Mouse (Mus musculus) mesoderm, embryonic 11.5 days (tissue): ENCODE measurements around the gene Trmt10c.
"Not testable (repeated sequence)": the region's sequence is repeated elsewhere in the genome, so short reads cannot be mapped to it uniquely, and the experiment has no call there.

Experiments used
- DNase-seq: peaks from one replicate; pipeline ENCODE4 v3.0.0-alpha.2; 2012; ENCODE audit warnings: low read depth, low spot score

Trmt10c gene

GRCm38 (mm10) chr16:56048038-56048437 is 10.4 kb upstream of the Trmt10c start, which contains the start of gene Senp7:
TSS of gene Senp7 (plus strand) at chr16:56048338.
- not testable (repeated sequence) for DNase-seq

- DNase-seq: no peak
Observed at GRCm38 (mm10) chr16:56038090-56038489, 471 bp upstream of the Trmt10c start.

- DNase-seq: no peak
Observed at GRCm38 (mm10) chr16:56036501-56036900, 1.1 kb downstream of the Trmt10c start.

DNA sequence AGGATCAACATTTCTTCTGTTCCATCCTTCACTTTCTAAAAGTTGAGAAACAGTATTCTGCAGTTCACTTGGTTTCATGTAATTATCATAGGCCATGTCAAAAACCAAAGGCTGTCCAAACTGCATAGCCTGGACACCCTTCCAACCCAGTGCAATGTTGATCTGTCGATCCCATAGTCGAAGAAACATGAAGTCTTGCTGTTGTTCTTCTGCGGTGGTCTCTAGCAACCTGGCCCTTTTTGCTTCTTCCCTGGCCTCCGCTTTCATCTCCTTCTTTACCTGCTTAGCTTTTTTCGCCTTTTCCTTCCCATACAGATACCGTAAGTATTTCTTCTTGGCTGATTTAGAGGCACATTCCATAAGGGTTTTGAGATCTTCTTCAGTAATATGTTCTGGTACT is 3.1 kb downstream of the Trmt10c start:
- DNase-seq: no peak

DNA sequence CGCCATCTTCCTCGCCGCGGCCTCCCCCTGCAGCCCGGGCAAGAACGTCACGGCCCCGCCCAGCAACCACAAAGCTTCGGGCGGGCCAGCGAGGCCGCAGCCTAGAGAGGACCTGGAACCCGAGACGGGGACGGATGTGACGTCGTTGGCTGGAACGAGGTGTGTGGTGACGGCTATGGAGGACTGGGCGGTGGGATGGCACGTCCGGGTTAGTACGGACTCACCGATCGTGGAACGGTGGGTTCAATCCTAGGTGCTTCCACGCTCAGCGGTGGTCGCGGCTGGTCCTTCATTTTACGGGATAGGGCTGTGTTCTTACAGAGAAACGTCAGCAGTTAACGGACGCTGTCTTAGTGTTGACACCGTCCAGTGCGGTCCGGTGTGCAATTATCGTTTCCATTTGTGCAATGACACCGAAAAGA is 7.9 kb downstream of the Trmt10c start, which contains the start of gene Pcnp:
Pcnp (minus strand) TSS at position 79 of the 422 bp plus-strand sequence.
- peak; percentile 98 for DNase-seq

GRCm38 (mm10) chr16:56028722-56029551 is 8.7 kb downstream of the Trmt10c start:
- no peak for DNase-seq

DNA sequence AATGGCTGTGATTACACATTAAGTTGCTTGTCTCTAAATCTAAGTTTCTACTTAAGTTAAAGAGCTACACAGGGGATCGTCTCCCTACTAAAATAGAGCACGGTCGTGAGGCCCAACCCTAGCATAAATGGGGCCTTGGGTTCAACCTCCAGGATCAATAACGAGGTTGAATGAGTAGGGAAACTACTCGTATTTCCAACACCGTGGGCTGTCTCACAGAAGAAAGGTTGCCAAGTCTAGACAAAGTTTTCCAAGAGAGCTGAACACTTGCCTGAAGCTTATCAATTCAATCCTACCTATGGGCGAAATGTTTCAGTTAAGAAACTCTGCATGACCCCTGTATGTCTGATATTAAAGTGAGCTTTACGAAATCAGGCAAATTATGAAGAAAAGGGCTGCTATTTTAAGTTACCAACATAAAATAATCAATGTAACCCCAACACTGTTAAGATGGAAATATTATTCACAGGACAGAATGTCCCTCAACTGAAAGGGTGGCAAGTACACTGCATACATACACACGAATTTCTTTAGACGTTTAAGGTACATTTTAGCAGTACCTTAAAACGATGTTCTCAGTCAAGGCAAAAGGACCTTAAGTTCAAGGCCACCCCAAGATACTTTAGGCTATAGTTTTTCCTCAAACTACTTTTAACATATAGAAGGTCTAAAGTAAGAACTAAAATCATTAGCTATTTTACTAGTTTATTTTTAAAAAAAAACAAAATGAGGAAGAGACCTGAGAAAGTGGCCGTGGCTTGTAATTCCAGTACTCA is 9.6 kb downstream of the Trmt10c start:
- DNase-seq: no peak

DNA sequence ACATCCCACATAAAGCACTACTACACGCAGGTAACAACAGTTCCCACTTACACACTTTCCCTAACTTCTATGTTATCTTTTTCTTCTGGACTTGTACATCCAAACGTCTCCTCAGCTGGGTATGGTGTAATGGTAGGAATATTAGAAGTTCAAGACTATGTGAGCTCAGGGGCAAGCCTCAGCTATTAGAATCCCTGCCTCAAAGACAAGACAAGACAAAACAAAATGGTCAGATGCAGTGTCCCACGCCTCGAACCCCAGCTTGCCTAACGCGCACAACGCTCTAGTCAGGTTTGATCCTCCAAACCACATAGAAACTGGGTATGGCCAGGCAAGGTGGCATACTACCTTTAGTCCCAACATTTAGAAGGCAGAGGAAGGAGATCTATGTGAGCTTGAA is 18.0 kb downstream of the Trmt10c start:
- DNase-seq: no peak

DNA sequence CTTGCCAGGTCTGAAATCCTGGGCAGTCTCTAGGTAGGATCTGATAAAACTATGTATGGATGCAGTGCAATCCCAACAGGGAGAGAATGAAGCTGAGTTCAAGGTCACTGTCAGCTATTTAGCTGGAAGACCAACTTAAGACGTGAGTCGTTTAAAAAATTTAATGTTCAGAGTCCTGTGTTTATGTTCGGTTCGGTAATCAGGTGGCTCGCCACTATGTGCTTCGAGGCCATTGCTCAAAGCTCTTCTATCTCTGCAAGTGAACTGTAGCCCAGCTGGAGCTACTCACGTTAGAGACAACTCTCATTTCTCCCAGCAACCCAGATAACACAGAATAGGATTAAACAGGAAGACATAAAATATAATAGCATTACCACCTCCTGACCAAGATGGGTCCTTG is 23.5 kb downstream of the Trmt10c start:
- DNase-seq: no peak

DNA sequence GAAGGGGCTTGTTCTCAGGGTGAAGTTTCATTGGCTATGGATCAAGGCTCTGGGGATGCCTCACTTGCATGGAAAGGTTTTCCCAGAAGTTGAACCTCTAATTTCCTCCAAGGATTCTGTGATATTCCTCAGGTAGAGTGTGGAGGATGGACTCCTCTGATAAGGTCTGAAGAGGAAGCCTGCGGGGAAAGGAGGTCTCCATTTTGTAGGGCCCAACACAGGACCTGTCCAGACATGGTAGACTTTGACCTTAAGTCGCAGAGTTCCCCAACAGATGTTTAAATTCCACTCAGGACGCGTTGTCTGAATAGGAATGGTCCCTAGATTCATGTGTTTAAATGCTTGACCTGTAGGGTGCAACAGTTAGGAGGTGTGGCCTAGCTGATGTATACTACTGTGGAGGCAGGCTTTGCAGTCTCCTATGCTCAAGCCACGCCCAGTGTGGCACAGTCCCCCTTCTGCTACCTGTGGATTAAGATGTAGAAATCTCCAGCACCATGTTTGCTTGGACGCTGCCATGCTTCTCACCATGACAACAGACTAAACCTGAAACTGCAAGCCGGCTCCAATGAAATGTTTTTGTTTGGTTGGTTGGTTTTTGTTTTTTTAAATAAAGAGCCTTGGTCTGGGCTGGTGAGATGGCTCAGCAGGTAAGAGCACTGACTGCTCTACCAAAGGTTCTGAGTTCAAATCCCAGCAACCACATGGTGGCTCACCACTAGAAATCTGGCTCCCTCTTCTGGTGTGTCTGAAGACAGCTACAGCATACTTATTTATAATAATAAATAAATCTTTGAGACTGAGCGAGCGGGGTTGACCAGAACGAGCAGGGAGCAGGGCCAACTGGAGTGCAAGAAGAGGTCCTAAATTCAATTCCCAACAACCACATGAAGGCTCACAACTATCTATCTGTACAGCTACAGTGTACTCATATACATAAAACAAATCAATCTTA is 24.6 kb downstream of the Trmt10c start:
- DNase-seq: no peak

GRCm38 (mm10) chr16:56008862-56009261 is 28.8 kb downstream of the Trmt10c start:
- no peak for DNase-seq

DNA sequence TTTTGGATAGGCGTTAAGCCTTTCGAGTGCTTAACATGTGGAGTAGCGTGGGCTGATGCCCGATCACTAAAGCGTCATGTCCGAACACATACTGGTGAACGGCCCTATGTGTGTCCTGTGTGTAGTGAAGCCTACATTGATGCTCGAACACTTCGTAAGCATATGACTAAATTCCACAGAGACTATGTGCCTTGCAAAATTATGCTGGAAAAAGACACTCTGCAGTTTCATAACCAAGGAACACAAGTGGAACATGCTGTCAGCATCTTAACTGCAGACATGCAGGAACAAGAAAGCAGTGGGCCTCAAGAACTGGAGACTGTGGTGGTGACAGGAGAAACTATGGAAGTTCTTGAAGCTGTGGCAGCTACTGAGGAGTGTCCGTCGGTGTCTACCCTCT is 30.8 kb downstream of the Trmt10c start:
- DNase-seq: no peak

- DNase-seq: no peak
Observed at GRCm38 (mm10) chr16:55994235-55994634, 43.4 kb downstream of the Trmt10c start.

- DNase-seq: no peak
Observed at GRCm38 (mm10) chr16:55990311-55990710, 47.3 kb downstream of the Trmt10c start.

DNA sequence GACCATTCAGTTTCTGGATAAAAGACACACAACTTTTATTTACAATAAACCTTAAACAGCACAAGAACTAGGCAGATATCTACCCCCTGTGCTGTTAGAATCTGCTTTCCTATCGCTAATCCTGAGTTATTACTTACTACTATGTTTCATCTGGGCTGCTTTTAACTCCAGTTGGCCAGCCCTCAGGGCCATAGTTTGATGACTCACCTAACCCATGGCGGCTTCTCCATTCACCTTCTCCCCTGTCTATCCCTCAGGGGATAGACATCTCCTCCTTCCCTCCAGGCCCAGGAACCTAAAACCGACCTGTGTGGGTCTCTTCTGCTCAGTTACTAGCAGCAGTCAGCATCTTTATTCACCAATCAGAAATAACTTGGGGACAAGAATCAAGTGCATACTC is 51.6 kb downstream of the Trmt10c start:
- DNase-seq: no peak
